Mouse (Mus musculus) frontal cortex, postnatal 10 days (tissue): ENCODE measurements around the gene Flvcr2.

Source experiments
- DNase-seq, 2 experiments: peaks; one replicate each; pipeline ENCODE4 v3.0.0; 2022; ENCODE audit warnings: low spot score in 2 of 2, mixed read lengths in 1 of 2

The Flvcr2 gene

GRCm38 (mm10) chr12:85859511-85860189 is 113.3 kb downstream of the Flvcr2 start:
- DNase-seq, result no peak

GRCm38 (mm10) chr12:85862514-85862913 is 116.2 kb downstream of the Flvcr2 start:
- no peak for DNase-seq
